Mouse (Mus musculus) brain, embryonic 14.5 days (tissue): ENCODE measurements at regions not wholly inside any gene's neighbourhood (a gene's known extent, or its start where the extent isn't known, plus 50 kb on each side); places are given as distances from the start of the nearest gene placed in this dataset.

Experiments
- DNase-seq: peaks from one replicate; pipeline ENCODE4 v3.0.0-alpha.2; 2011; ENCODE audit warnings: low read depth
- CTCF ChIP-seq: fragments of 200-500 bp; IDR thresholded peaks from 2 replicates; pipeline ENCODE4 v1.5.1; 2012; ENCODE audit warnings: inconsistent platforms, mild to moderate bottlenecking, moderate library complexity, borderline replicate concordance; ENCODE audit not compliant: insufficient read depth, insufficient read length; ENCODE audit errors: extremely low read depth
- POLR2A ChIP-seq: fragments of 200-500 bp; IDR thresholded peaks from 2 replicates; pipeline ENCODE4 v1.6.1; 2012; ENCODE audit warnings: mild to moderate bottlenecking, inconsistent platforms, borderline replicate concordance; ENCODE audit not compliant: poor library complexity, insufficient read depth, insufficient read length, severe bottlenecking; ENCODE audit errors: extremely low read depth

GRCm38 (mm10) chr8:116283990-116284389, 220.8 kb upstream of the Dynlrb2 start:
- no peak for DNase-seq

GRCm38 (mm10) chr8:116282341-116282740, 222.4 kb upstream of the Dynlrb2 start:
- TF ChIP-seq POLR2A (no peak), CTCF (no peak)
- DNase-seq = no peak

More at GRCm38 (mm10) chr8:116283990-116284389, 220.8 kb upstream of the Dynlrb2 start:
- TF ChIP-seq CTCF (no peak), POLR2A (no peak)

- TF ChIP-seq CTCF (no peak), POLR2A (no peak)
- DNase-seq = no peak
These were observed 229.8 kb upstream of the Dynlrb2 start for GRCm38 (mm10) chr8:116275014-116275413.

GRCm38 (mm10) chr8:116271238-116271637, 233.5 kb upstream of the Dynlrb2 start:
- TF ChIP-seq CTCF (no peak), POLR2A (no peak)
- DNase-seq = no peak

- no peak for DNase-seq
- TF ChIP-seq POLR2A = no peak
- no peak for TF ChIP-seq CTCF
These were observed 235.4 kb upstream of the Dynlrb2 start for GRCm38 (mm10) chr8:116269393-116269792.

DNA sequence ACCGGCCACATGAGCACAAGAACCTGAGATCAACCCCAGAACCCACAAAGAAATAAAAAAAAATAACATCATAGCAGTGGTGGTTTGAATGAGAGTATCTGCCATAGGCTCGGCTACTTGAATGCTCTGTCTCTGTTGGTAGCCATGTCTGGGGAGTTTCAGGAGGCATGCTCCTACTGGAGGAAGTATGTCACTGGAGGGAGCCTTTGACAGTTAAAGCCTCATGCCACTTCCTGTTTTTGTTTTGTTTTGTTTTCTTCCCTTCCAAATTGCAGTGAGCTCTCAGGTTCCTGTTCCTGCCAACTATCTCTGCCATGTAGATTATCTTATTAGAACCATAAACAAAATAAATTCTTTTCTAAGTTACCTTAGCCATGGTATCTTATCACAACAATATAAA, 236.1 kb upstream of the Dynlrb2 start:
- TF ChIP-seq CTCF = no peak

GRCm38 (mm10) chr8:116268161-116268560, 236.6 kb upstream of the Dynlrb2 start:
- TF ChIP-seq POLR2A = no peak
- peak; percentile 70 for DNase-seq

More for the DNA sequence above, 236.1 kb upstream of the Dynlrb2 start:
- DNase-seq = no peak

GRCm38 (mm10) chr8:116267021-116267420, 237.8 kb upstream of the Dynlrb2 start:
- no peak for DNase-seq
- TF ChIP-seq POLR2A (no peak), CTCF (no peak)

DNA sequence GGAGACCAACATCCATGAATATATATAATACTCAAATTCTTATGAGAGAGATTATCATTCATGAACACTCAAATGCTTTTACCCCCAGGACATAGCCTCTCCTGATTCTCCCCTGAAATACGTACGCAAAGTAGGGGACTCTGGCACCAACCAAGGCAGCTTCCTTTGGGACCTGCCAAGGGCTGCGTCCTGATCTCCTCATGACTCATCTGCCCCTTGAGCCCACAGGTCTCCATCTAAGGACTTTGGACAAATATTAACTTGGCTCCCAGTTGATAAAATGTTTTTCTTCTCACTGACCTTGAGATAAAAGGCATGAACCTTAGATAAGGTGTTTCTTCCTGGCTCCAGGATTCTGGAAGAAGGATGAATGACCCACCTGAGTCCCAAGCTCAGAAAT, 239.2 kb upstream of the Dynlrb2 start:
- TF ChIP-seq CTCF (no peak), POLR2A (no peak)
- DNase-seq = no peak

DNA sequence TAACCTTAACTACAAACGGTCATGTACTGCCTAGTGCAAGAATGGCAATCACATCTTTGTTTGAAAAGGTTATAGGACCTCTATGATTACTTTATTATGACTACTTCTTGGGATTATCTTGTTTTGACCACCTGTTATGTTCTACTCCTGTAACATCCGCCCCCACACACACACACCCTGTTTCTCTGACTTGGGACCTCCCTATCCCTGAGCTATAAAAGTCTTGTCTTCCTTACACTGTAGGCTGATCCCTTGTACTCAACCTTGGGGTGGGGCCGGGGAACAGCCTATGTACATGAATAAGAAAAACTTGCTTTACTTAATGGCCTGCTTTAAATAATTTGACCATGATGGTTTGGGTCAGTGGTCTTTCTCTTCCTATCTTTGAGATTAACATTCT, 240.7 kb upstream of the Dynlrb2 start:
- no peak for DNase-seq
- TF ChIP-seq POLR2A (no peak), CTCF (no peak)

GRCm38 (mm10) chr8:116261286-116261685, 243.5 kb upstream of the Dynlrb2 start:
- no peak for DNase-seq

DNA sequence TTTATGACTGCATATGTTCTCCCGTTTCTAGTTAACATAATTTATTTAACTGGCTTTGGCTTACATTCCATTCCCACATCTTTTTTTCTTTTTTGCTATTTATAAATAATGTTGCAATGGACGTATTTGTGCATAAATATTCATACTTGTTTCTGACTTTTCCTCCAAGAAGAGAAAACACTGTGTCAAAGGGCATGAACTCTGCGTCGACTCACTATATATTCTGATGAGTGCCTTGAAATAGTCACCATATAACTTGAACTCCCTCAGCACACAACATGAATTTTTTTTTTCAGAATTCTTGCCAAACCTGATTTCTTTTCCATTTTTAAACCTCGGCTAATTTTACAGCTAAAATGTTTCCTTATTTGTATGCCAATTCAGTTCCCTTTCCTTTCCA, 249.4 kb upstream of the Dynlrb2 start:
- DNase-seq = no peak
- no peak for TF ChIP-seq POLR2A
- no peak for TF ChIP-seq CTCF

More at GRCm38 (mm10) chr8:116261286-116261685, 243.5 kb upstream of the Dynlrb2 start:
- TF ChIP-seq POLR2A (no peak), CTCF (no peak)
